Mouse (Mus musculus): ENCODE measurements around the gene Csdc2. TPM values are rescaled to one million over a fixed set of nuclear protein-coding genes. Genes with fewer than 3 reads are reported as not detected.
A peak's percentile ranks its signal among the peaks of the same experiment; 100 is the strongest.

Gene Csdc2
- polyA plus RNA-seq, 1 experiment from 2014 or later, result 287 TPM

DNA sequence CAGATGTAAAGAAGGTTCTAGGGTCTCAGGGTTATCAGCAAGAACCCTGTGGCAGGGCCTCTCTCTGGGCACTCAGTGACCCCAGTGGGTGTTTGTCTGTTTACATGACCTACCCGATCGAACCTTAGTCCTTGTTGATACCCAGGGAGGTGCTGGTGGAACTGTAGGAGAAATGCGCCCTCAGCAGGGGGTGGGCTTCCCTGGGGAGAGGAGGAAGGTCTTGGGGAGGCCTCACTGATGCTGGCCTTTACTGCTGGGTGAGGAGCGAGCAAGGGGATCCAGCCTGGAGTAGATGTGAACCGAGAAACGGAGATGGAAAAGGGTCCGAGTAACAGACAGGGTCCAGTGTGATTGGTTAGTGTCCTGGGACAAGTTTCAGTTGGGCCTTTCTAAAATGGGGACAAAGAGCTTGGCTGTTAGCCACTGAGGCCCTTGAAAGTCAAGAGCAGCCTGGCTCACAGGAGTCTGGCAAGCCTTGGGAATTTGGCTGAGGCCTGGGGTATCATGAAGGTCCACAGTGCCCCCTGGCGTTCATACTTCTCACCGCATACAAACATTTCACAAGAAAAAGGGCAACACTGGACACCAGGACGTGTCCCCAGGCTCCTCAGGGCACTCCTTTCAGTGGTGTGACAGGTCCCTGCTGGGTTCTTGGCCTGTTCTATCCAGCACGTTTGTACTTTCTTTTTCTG is 53.0 kb downstream of the Csdc2 start:
- no peak overlapping the region for H3K4me2 ChIP-seq (ENCODE audit: low read length)
- WGBS, result 42% methylated on average over 11 of the region's 11 CpGs
- no peak overlapping the region for H3K4me3 ChIP-seq (ENCODE audit: low read length)
- H3K9ac ChIP-seq (ENCODE audit: low read depth, low read length), result no peak overlapping the region
- peaks cover 4% of the 10 kb centered on the region; the same call in 1 of the 2 replicates for H3K4me1 ChIP-seq (ENCODE audit: control insufficient read depth, insufficient read depth, low read depth, low read length)
- peak; percentile 77 for ATAC-seq
- peak overlapping the region; percentile 53; the same call in 1 of the 2 replicates for H3K27ac ChIP-seq (ENCODE audit: low read depth, low read length)
- H3K9me3 ChIP-seq (ENCODE audit: control insufficient read depth, low read length), result no peaks in the 10 kb centered on the region
- peaks cover 5% of the 10 kb centered on the region for H3K36me3 ChIP-seq (ENCODE audit: control insufficient read depth, insufficient read depth, low read length)
- H3K27me3 ChIP-seq (replicated peaks; ENCODE audit: control insufficient read depth, insufficient read depth, low read length), result no peaks in the 10 kb centered on the region

DNA sequence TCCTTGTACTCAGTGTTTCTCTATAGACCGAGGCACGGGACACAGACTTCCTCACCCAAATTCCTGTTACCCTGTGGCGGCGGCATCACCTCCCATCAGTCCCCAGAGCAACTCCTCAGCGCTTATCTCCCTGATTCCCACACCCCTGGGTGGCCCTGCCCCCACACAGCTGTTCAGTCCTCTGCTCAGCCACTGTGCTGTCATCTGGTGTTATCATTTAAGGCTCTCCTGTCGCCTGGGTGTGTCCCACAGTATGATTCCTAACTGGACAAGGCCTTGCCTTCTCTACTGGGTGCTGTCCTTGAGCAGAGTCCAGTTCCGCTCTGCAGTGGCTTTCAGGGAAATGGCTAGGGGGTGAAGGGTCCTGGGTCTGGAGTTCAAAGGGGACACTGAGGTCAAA is 54.0 kb downstream of the Csdc2 start:
- no peak overlapping the region for H3K27ac ChIP-seq (ENCODE audit: low read depth, low read length)
- H3K27me3 ChIP-seq (replicated peaks; ENCODE audit: control insufficient read depth, insufficient read depth, low read length), result no peaks in the 10 kb centered on the region
- no peak overlapping the region for H3K4me3 ChIP-seq (ENCODE audit: low read length)
- no peak overlapping the region for H3K4me2 ChIP-seq (ENCODE audit: low read length)
- ATAC-seq, result no peak
- no peaks in the 10 kb centered on the region for H3K9me3 ChIP-seq (ENCODE audit: control insufficient read depth, low read length)
- H3K9ac ChIP-seq (ENCODE audit: low read depth, low read length), result no peak overlapping the region
- 60% methylated on average over 7 of the region's 7 CpGs for WGBS
- peaks cover 13% of the 10 kb centered on the region for H3K36me3 ChIP-seq (ENCODE audit: control insufficient read depth, insufficient read depth, low read length)
- H3K4me1 ChIP-seq (ENCODE audit: control insufficient read depth, insufficient read depth, low read depth, low read length), result peaks cover 4% of the 10 kb centered on the region; the same call in 1 of the 2 replicates

DNA sequence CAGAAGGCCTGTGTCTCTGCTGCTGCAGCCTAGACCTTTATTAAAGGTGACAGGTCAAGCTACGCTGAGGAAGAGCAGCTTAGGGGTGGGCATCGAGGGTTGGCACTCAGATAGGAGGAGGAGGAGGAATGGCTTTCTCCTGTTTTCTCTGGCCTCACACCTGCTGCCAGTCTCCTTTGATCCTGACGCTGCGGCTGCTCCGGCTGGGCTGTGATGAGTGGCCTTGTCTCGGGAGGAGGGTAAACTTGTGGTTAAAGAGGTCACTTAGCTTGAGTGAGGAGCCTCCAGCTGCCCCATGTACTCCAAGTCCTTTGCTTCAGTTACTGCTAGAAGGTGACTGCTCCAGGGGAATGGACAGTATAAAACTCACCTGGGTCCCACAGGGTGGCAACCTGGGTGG is 57.4 kb downstream of the Csdc2 start:
- WGBS, result 92% methylated on average over 6 of the region's 6 CpGs
- H3K36me3 ChIP-seq (ENCODE audit: control insufficient read depth, insufficient read depth, low read length), result peaks cover 20% of the 10 kb centered on the region
- H3K27ac ChIP-seq (ENCODE audit: low read depth, low read length), result no peak overlapping the region
- H3K9me3 ChIP-seq (ENCODE audit: control insufficient read depth, low read length), result no peaks in the 10 kb centered on the region
- no peak overlapping the region for H3K9ac ChIP-seq (ENCODE audit: low read depth, low read length)
- no peak for ATAC-seq
- H3K27me3 ChIP-seq (replicated peaks; ENCODE audit: control insufficient read depth, insufficient read depth, low read length), result no peaks in the 10 kb centered on the region
- no peak overlapping the region for H3K4me2 ChIP-seq (ENCODE audit: low read length)
- H3K4me3 ChIP-seq (ENCODE audit: low read length), result no peak overlapping the region
- 0 out of 2 replicates have a peak, but pooled peaks cover 4% of the 10 kb centered on the region for H3K4me1 ChIP-seq (ENCODE audit: control insufficient read depth, insufficient read depth, low read depth, low read length)

Other genes with a start within 250 kb of the Csdc2 start
- 39.2 and 42.2 TPM in 2 replicates for gene Chadl, start 239.5 kb upstream of the Csdc2 start, polyA plus RNA-seq (2015; fragmentation: Nextera tagmentation; extraction: Ambion mirVana)
- gene Zc3h7b, start 191.7 kb upstream of the Csdc2 start, polyA plus RNA-seq (2015; fragmentation: Nextera tagmentation; extraction: Ambion mirVana), result 39.3 and 49.6 TPM in 2 replicates
- gene Rangap1, start 191.2 kb upstream of the Csdc2 start, polyA plus RNA-seq (2015; fragmentation: Nextera tagmentation; extraction: Ambion mirVana), result 164 and 165 TPM in 2 replicates
- gene Tef, start 134.3 kb upstream of the Csdc2 start, polyA plus RNA-seq (2015; fragmentation: Nextera tagmentation; extraction: Ambion mirVana), result 22.9 and 23.1 TPM in 2 replicates
- 15.7 and 18.4 TPM in 2 replicates for gene Tob2, start 78.0 kb upstream of the Csdc2 start, polyA plus RNA-seq (2015; fragmentation: Nextera tagmentation; extraction: Ambion mirVana)
- gene Phf5a, start 64.8 kb upstream of the Csdc2 start, polyA plus RNA-seq (2015; fragmentation: Nextera tagmentation; extraction: Ambion mirVana), result 118 and 122 TPM in 2 replicates
- gene Aco2, start 64.5 kb upstream of the Csdc2 start, polyA plus RNA-seq (2015; fragmentation: Nextera tagmentation; extraction: Ambion mirVana), result 333 and 346 TPM in 2 replicates
- 88.2 and 105 TPM in 2 replicates for gene Polr3h, start 10.5 kb upstream of the Csdc2 start, polyA plus RNA-seq (2015; fragmentation: Nextera tagmentation; extraction: Ambion mirVana)
- gene Pmm1, start 24.2 kb downstream of the Csdc2 start, polyA plus RNA-seq (2015; fragmentation: Nextera tagmentation; extraction: Ambion mirVana), result 122 and 142 TPM in 2 replicates
- not detected in 2 replicates for gene 1700029P11Rik, start 43.8 kb downstream of the Csdc2 start, polyA plus RNA-seq (2015; fragmentation: Nextera tagmentation; extraction: Ambion mirVana)
- gene Xrcc6, start 51.1 kb downstream of the Csdc2 start, polyA plus RNA-seq (2015; fragmentation: Nextera tagmentation; extraction: Ambion mirVana), result 44.4 and 48.9 TPM in 2 replicates
- gene Desi1, start 97.1 kb downstream of the Csdc2 start, polyA plus RNA-seq (2015; fragmentation: Nextera tagmentation; extraction: Ambion mirVana), result 53.7 and 56.1 TPM in 2 replicates
- gene Snu13, start 110.8 kb downstream of the Csdc2 start, polyA plus RNA-seq (2015; fragmentation: Nextera tagmentation; extraction: Ambion mirVana), result 254 and 268 TPM in 2 replicates
- not detected in 2 replicates for gene 4930407I10Rik, start 122.4 kb downstream of the Csdc2 start, polyA plus RNA-seq (2015; fragmentation: Nextera tagmentation; extraction: Ambion mirVana)
- gene Mei1, start 133.2 kb downstream of the Csdc2 start, polyA plus RNA-seq (2015; fragmentation: Nextera tagmentation; extraction: Ambion mirVana), result 0.06 and 0.11 TPM in 2 replicates
- 10.6 and 11.9 TPM in 2 replicates for gene Ccdc134, start 191.2 kb downstream of the Csdc2 start, polyA plus RNA-seq (2015; fragmentation: Nextera tagmentation; extraction: Ambion mirVana)
- gene Srebf2, start 210.4 kb downstream of the Csdc2 start, polyA plus RNA-seq (2015; fragmentation: Nextera tagmentation; extraction: Ambion mirVana), result 179 and 196 TPM in 2 replicates

Measured in hindbrain, embryonic 16.5 days (tissue).